Mouse (Mus musculus) bone marrow macrophage, adult 2 months (primary cell): ENCODE measurements at regions not wholly inside any gene's neighbourhood (a gene's known extent, or its start where the extent isn't known, plus 50 kb on each side); places are given as distances from the start of the nearest gene placed in this dataset.

Source experiments
- CTCF ChIP-seq: IDR thresholded peaks from 2 replicates; pipeline ENCODE4 v1.5.1; 2012; ENCODE audit warnings: low read depth, mild to moderate bottlenecking, low read length, moderate library complexity
- POLR2A ChIP-seq: IDR thresholded peaks from 2 replicates; pipeline ENCODE4 v1.6.1; 2012; ENCODE audit warnings: mild to moderate bottlenecking, low read depth, low read length, borderline replicate concordance

GRCm38 (mm10) chr5:118946994-118947393, 386.5 kb downstream of the Med13l start:
- no peak for TF ChIP-seq POLR2A
- no peak for TF ChIP-seq CTCF
